Mouse (Mus musculus) urinary bladder, adult 2 months (tissue): ENCODE results near the gene Gm20388. TPM values are rescaled to one million over a fixed set of nuclear protein-coding genes. Genes with fewer than 3 reads are reported as not detected.

Source experiments
- DNase-seq: peaks from one replicate; pipeline ENCODE4 v3.0.0; 2022; ENCODE audit warnings: low spot score
- polyA plus RNA-seq: library from polyadenylated mRNA; depleted of rRNA; stranded (reverse); fragments of >200 nt; gene quantifications from 2 replicates; pipeline ENCODE4 v1.2.3, GENCODE M21; 2012

Gm20388 gene
- polyA plus RNA-seq, 1 experiment, result 50.2 TPM

GRCm38 (mm10) chr8:122891440-122891839 is 2980.8 kb downstream of the Gm20388 start:
- no peak for DNase-seq

- DNase-seq, result no peak
These were observed 2982.8 kb downstream of the Gm20388 start for GRCm38 (mm10) chr8:122893451-122893850.

GRCm38 (mm10) chr8:122896317-122896716 is 2985.7 kb downstream of the Gm20388 start:
- DNase-seq, result no peak

GRCm38 (mm10) chr8:122897200-122897599 is 2986.6 kb downstream of the Gm20388 start:
- no peak for DNase-seq

- no peak for DNase-seq
These were observed 2987.4 kb downstream of the Gm20388 start for GRCm38 (mm10) chr8:122898018-122898417.

GRCm38 (mm10) chr8:122898473-122898872 is 2987.8 kb downstream of the Gm20388 start:
- DNase-seq, result no peak

- no peak for DNase-seq
These were observed 2988.4 kb downstream of the Gm20388 start for GRCm38 (mm10) chr8:122899085-122899484.

- DNase-seq, result no peak
These were observed 2990.8 kb downstream of the Gm20388 start for GRCm38 (mm10) chr8:122901476-122901875.

GRCm38 (mm10) chr8:122901892-122902515 is 2991.4 kb downstream of the Gm20388 start:
- DNase-seq, result no peak

GRCm38 (mm10) chr8:122902581-122902980 is 2991.9 kb downstream of the Gm20388 start:
- DNase-seq, result no peak

GRCm38 (mm10) chr8:122903002-122903401 is 2992.4 kb downstream of the Gm20388 start:
- no peak for DNase-seq

GRCm38 (mm10) chr8:122904496-122904895 is 2993.9 kb downstream of the Gm20388 start:
- no peak for DNase-seq

- no peak for DNase-seq
These were observed 2994.7 kb downstream of the Gm20388 start for GRCm38 (mm10) chr8:122905346-122905745.

GRCm38 (mm10) chr8:122906463-122907021 is 2995.9 kb downstream of the Gm20388 start:
- peak; percentile 61 for DNase-seq

GRCm38 (mm10) chr8:122912150-122912549 is 3001.5 kb downstream of the Gm20388 start:
- DNase-seq, result no peak

- DNase-seq, result no peak
These were observed 3002.2 kb downstream of the Gm20388 start for GRCm38 (mm10) chr8:122912871-122913270.

- no peak for DNase-seq
These were observed 3006.1 kb downstream of the Gm20388 start for GRCm38 (mm10) chr8:122916766-122917165.

GRCm38 (mm10) chr8:122917531-122918392 is 3007.1 kb downstream of the Gm20388 start:
- DNase-seq, result no peak

GRCm38 (mm10) chr8:122918438-122919107 is 3007.9 kb downstream of the Gm20388 start:
- no peak for DNase-seq

GRCm38 (mm10) chr8:122920890-122921289 is 3010.2 kb downstream of the Gm20388 start:
- no peak for DNase-seq

- no peak for DNase-seq
These were observed 3012.3 kb downstream of the Gm20388 start for GRCm38 (mm10) chr8:122922945-122923344.

GRCm38 (mm10) chr8:122923431-122924090 is 3012.9 kb downstream of the Gm20388 start:
- no peak for DNase-seq
